Mouse (Mus musculus): Measurements from ENCODE around the gene Dqx1. TPM values are rescaled to one million over a fixed set of nuclear protein-coding genes. Genes with fewer than 3 reads are reported as not detected.

Gene Dqx1
- 3.1 and 4.0 TPM in 2 replicates for polyA plus RNA-seq (2015; fragmentation: Nextera tagmentation; extraction: Ambion mirVana)

DNA sequence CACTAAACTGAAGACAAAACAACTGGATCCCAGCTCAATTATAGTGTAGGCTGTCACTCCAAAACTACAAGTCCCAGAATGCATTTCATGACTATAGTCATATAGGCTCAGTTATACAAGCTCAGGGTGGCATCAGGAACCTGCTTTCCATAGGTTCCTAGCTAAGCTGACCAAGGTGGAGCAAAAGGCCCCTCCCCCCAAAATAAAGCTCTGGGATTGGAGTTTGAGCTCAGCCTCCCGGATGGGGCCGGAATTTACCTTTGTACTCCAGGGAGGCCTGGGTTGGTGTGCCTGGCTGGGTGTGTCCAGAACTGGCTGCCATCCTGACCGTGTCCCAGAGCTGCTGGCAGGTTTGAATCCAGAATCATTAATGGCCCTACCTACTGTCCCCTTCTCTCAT is at the start of gene Dqx1:
Gene Dqx1, plus strand, starts transcription at position 55 of the 400 bp plus-strand sequence.
- H3K4me3 ChIP-seq (replicated peaks): peak within 1 kb of the TSS; percentile 16; the same call in 1 of the 2 replicates
- H3K9me3 ChIP-seq (replicated peaks): no peaks in the 10 kb centered on the region
- H3K36me3 ChIP-seq: peaks cover 23% of the 10 kb centered on the region
- peaks cover 30% of the 10 kb centered on the region for H3K4me1 ChIP-seq
- H3K27ac ChIP-seq: no peak within 1 kb of the TSS; the same call in 1 of the 2 replicates
- peak within 1 kb of the TSS; percentile 14 for H3K4me2 ChIP-seq
- no peak for ATAC-seq (replicated peaks; ENCODE audit: low FRiP score)
- H3K9ac ChIP-seq: no peak within 1 kb of the TSS
- H3K27me3 ChIP-seq: peaks cover 22% of the 10 kb centered on the region
- WGBS: 40% methylated on average over 3 of the region's 3 CpGs

GRCm38 (mm10) chr6:83008659-83009058 is 49.0 kb upstream of the Dqx1 start:
- Histone ChIP-seq H3K4me1 (peaks cover 17% of the 10 kb centered on the region), H3K9ac (no peak overlapping the region), H3K4me2 (no peak overlapping the region), H3K27ac (no peak overlapping the region), H3K27me3 (no peaks in the 10 kb centered on the region), H3K4me3 (replicated peaks) (no peak overlapping the region), H3K36me3 (no peaks in the 10 kb centered on the region), H3K9me3 (replicated peaks) (no peaks in the 10 kb centered on the region)
- 48% methylated on average over 3 of the region's 3 CpGs for WGBS
- no peak for ATAC-seq (replicated peaks; ENCODE audit: low FRiP score)

DNA sequence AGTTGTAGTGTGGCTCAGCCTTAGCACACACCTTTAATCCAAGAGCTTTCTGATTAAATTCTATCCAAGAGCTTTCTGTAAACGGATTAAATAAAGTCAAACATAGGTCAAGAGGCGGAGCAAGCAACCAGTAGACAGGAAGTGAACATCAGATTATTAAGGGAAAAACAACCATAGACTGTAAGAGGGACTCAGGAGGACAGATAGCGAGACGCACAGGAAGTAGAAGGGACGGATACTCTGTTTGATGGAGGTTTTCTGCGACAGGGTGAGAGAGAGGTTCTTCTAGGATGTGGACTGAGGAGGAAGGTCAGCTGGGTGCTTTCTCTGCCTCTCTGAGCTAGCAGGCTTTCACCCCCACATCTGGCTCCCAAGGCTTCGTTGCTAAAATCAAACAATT is 47.6 kb upstream of the Dqx1 start:
- peaks cover 13% of the 10 kb centered on the region for H3K4me1 ChIP-seq
- no peak overlapping the region for H3K27ac ChIP-seq
- 53% methylated on average over 7 of the region's 7 CpGs for WGBS
- no peak for ATAC-seq (replicated peaks; ENCODE audit: low FRiP score)
- H3K27me3 ChIP-seq: no peaks in the 10 kb centered on the region
- H3K9ac ChIP-seq: no peak overlapping the region
- no peak overlapping the region for H3K4me3 ChIP-seq (replicated peaks)
- H3K9me3 ChIP-seq (replicated peaks): no peaks in the 10 kb centered on the region
- H3K4me2 ChIP-seq: no peak overlapping the region
- no peaks in the 10 kb centered on the region for H3K36me3 ChIP-seq

DNA sequence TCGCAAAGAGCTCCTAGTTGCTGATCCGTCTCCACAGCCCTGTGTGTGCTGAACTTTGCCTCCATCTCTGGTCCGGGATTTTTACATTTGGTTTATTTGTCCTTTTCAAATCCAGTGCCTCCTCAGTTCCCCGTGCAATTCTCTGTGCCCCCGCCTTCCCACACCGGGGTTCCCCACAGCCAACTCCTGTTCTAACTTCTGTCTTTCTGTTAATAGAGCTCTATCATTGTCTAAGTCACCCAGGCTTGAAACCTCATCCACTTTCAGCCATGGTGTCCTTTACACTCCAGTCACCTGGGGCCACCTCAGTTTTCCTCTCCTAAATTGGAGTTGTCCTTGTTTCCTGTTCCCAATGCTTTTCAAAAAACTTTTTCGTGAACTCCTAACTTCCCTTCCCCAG is 46.4 kb upstream of the Dqx1 start:
- ATAC-seq (replicated peaks; ENCODE audit: low FRiP score): no peak
- Histone ChIP-seq H3K4me2 (no peak overlapping the region), H3K9ac (no peak overlapping the region), H3K27me3 (no peaks in the 10 kb centered on the region), H3K27ac (no peak overlapping the region), H3K9me3 (replicated peaks) (no peaks in the 10 kb centered on the region), H3K36me3 (no peaks in the 10 kb centered on the region), H3K4me1 (peaks cover 8% of the 10 kb centered on the region), H3K4me3 (replicated peaks) (no peak overlapping the region)
- WGBS: 82% methylated on average over 7 of the region's 7 CpGs

DNA sequence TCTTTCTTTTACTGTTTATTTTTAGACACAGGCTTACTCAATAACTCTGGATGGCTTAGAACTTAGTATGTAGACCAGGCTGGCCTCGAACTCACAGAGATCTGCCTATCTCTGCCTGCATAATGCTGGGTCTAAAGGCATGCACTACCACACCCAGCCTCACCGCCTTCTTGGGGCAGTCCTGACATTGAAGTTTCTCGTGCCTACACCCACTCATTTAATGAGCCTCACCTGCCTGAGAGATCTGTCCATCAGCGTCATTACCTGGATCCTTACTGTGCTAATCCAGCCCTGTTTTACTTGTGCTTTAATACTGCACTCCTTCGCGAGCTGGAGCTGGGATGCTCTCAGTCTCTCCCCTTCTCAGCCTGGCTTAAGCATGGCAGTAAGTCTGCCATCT is 45.9 kb upstream of the Dqx1 start:
- Histone ChIP-seq H3K27me3 (no peaks in the 10 kb centered on the region), H3K36me3 (no peaks in the 10 kb centered on the region), H3K27ac (no peak overlapping the region), H3K4me3 (replicated peaks) (no peak overlapping the region), H3K9me3 (replicated peaks) (no peaks in the 10 kb centered on the region), H3K4me2 (no peak overlapping the region), H3K4me1 (peaks cover 8% of the 10 kb centered on the region), H3K9ac (no peak overlapping the region)
- 78% methylated on average over 6 of the region's 6 CpGs for WGBS
- ATAC-seq (replicated peaks; ENCODE audit: low FRiP score): no peak

- Histone ChIP-seq H3K4me2 (no peak overlapping the region), H3K27me3 (no peaks in the 10 kb centered on the region), H3K4me1 (peaks cover 8% of the 10 kb centered on the region), H3K27ac (0 out of 2 replicates have a peak overlapping the region, but pooled peaks have one; percentile 35), H3K4me3 (replicated peaks) (no peak overlapping the region), H3K36me3 (no peaks in the 10 kb centered on the region), H3K9me3 (replicated peaks) (no peaks in the 10 kb centered on the region), H3K9ac (no peak overlapping the region)
- 57% methylated on average over 5 of the region's 5 CpGs for WGBS
- no peak for ATAC-seq (replicated peaks; ENCODE audit: low FRiP score)
These were observed 44.2 kb upstream of the Dqx1 start for GRCm38 (mm10) chr6:83013444-83013843.

DNA sequence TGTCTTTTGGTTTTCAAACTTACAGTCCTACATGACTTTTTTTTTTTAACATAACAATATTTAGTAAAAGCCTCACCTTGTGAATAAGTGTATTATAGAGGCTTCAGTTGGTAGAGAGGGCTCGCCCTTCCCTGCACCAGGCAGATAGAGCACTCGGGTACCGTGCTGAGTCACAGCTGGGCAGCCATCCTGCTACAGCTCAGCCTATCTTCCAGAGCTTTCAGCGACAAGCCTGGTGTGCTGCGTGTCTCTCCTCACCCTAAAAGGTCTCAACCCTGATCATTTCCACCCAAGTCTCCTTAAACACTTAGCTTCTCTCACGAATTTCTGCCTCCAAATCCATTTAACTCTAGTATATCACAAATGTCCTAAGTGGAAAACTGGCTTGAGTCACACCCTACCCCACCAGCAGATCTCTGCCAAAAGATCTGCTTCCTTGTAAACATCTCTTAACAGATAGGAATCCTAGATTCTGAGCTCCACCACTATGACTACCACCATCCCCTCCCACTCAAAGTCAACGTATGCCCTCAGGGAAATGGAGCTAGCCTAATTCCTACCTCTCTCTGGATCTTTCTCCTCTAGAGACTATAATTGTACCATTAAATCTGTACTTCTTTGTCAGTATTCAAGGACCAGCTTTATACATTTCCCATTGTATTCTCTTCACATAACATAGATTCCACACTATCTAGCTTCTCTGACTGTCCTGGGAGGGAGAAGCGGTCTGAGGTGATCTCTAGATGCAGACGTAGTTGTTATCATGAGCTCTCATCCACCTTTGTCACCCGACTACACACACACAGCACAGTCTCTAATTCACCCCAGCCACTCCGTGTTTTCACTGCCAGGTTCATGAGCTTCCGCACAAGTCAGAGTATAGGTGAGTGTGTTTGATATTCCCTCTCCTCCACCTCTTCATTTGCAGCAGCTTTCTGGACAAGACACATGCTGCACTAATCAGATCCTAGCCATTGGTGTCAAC is 42.9 kb upstream of the Dqx1 start:
- Histone ChIP-seq H3K4me3 (replicated peaks) (no peak overlapping the region), H3K27ac (0 out of 2 replicates have a peak overlapping the region, but pooled peaks have one; percentile 19), H3K4me1 (peaks cover 8% of the 10 kb centered on the region), H3K9ac (no peak overlapping the region), H3K27me3 (no peaks in the 10 kb centered on the region), H3K36me3 (no peaks in the 10 kb centered on the region), H3K4me2 (no peak overlapping the region), H3K9me3 (replicated peaks) (no peaks in the 10 kb centered on the region)
- ATAC-seq (replicated peaks; ENCODE audit: low FRiP score): peak; percentile 82; the same call in 1 of the 2 replicates
- 75% methylated on average over 12 of the region's 12 CpGs for WGBS

DNA sequence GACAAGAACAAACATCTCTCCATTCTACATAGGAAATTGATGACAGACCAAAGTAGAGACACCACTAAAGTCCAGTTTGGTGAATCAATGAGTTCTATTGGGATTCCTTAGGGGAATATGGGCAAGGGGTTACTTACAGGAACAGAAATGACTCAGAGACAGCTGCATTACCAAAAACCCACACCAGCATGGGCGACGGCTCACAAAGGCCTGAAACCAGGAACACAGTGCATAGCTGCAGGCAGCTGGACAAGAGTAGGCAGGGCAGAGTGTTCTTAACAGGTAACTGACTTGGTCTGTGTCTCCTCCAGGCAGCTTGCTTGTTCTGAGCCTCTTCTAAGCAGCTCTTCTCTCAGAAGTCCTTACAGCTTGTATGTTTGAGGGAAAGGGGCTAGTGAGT is 41.9 kb upstream of the Dqx1 start:
- WGBS: 82% methylated on average over 2 of the region's 2 CpGs
- no peaks in the 10 kb centered on the region for H3K27me3 ChIP-seq
- no peaks in the 10 kb centered on the region for H3K36me3 ChIP-seq
- no peak overlapping the region for H3K4me3 ChIP-seq (replicated peaks)
- no peak for ATAC-seq (replicated peaks; ENCODE audit: low FRiP score)
- H3K27ac ChIP-seq: no peak overlapping the region
- no peak overlapping the region for H3K9ac ChIP-seq
- H3K4me1 ChIP-seq: no peaks in the 10 kb centered on the region
- no peak overlapping the region for H3K4me2 ChIP-seq
- no peaks in the 10 kb centered on the region for H3K9me3 ChIP-seq (replicated peaks)

- no peaks in the 10 kb centered on the region for H3K27me3 ChIP-seq
- WGBS: 52% methylated on average over 3 of the region's 3 CpGs
- ATAC-seq (replicated peaks; ENCODE audit: low FRiP score): no peak
- H3K9me3 ChIP-seq (replicated peaks): no peaks in the 10 kb centered on the region
- H3K4me1 ChIP-seq: no peaks in the 10 kb centered on the region
- H3K27ac ChIP-seq: no peak overlapping the region
- H3K4me3 ChIP-seq (replicated peaks): no peak overlapping the region
- no peaks in the 10 kb centered on the region for H3K36me3 ChIP-seq
- H3K4me2 ChIP-seq: no peak overlapping the region
- no peak overlapping the region for H3K9ac ChIP-seq
These were observed 40.5 kb upstream of the Dqx1 start for GRCm38 (mm10) chr6:83017190-83017589.

DNA sequence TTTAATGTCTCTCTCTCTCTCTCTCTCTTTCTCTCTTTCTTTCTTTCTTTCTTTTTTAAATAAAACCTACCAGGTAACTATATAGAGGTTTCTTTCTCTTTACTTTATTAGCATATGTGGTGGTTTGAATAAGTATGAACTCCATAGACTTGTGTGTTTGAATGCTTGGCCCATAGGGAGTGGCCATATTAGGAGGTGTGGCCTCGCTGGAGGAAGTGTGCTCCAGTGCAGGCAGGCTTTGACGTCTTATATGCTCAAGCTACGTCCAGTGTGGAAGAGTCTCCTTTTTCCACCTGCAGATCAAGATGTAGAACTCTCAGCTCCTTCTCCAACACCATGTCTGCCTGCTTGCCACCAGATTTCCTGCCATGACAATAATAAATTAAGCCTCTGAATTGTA is 38.6 kb upstream of the Dqx1 start:
- H3K4me2 ChIP-seq: no peak overlapping the region
- WGBS: 71% methylated on average over 3 of the region's 3 CpGs
- H3K4me3 ChIP-seq (replicated peaks): no peak overlapping the region
- no peak for ATAC-seq (replicated peaks; ENCODE audit: low FRiP score)
- H3K4me1 ChIP-seq: no peaks in the 10 kb centered on the region
- H3K9me3 ChIP-seq (replicated peaks): no peaks in the 10 kb centered on the region
- no peak overlapping the region for H3K27ac ChIP-seq
- no peaks in the 10 kb centered on the region for H3K27me3 ChIP-seq
- no peaks in the 10 kb centered on the region for H3K36me3 ChIP-seq
- H3K9ac ChIP-seq: no peak overlapping the region

DNA sequence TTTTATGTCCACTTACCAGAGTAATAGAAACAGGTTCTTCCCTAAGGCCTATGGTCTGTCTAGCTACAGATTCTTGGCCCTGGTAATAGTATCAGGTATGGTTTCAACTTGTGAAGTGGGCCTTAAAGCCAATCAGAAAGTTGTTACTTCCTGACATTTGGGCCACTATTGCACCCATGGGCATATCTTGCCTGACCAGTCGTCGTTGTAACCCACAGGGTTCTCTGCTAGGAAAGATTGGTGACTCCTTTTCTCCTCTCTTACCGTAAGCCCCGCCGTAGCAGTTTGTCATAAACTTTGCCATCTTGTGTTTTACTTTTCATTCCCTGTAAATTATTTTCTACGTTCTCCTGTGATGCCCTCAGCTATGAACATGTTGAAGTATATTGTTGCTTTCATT is 37.5 kb upstream of the Dqx1 start:
- no peak overlapping the region for H3K4me3 ChIP-seq (replicated peaks)
- WGBS: 85% methylated on average over 6 of the region's 6 CpGs

DNA sequence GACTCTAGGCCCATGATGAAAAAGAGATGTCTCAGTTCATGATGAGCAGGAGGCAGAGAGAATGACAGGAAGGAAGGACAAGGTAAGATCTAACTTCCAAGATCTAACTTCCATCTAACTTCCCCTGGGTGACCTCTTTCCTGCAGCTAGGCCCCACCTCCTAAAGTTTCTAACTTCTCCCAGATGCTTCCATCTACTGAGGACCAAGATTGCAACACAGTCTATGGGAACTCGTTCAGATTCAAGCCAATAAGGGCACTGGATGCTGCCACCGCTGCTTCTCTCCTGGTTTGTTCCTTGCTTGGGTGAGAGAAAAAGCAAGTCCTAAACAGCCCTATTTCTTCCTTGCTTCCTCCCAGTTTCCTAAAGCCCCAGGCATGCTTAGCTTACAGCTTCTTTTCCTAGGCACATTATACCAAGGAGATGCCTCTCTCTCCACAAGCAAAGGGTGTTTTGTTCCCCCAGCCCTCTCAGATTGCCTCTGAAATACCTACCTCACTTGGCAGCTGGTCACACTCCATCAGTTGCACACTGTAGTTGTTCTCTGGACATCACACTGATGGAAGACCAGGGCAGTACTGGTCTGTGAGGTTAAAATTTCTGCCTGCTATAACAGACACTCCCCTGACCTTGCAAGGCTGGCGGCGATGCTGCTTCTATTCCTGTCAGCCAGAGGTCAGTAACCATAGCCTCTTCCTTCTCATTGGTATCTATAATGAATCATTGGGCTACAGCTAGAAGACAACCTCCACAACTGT is 36.6 kb upstream of the Dqx1 start:
- H3K9ac ChIP-seq: no peak overlapping the region
- no peak overlapping the region for H3K4me2 ChIP-seq
- no peaks in the 10 kb centered on the region for H3K36me3 ChIP-seq
- no peak overlapping the region for H3K4me3 ChIP-seq (replicated peaks)
- H3K27me3 ChIP-seq: no peaks in the 10 kb centered on the region
- 48% methylated on average over 4 of the region's 4 CpGs for WGBS
- peak; percentile 53; the same call in 1 of the 2 replicates for ATAC-seq (replicated peaks; ENCODE audit: low FRiP score)
- H3K27ac ChIP-seq: no peak overlapping the region
- H3K4me1 ChIP-seq: no peaks in the 10 kb centered on the region
- H3K9me3 ChIP-seq (replicated peaks): no peaks in the 10 kb centered on the region

More for the DNA sequence above, 37.5 kb upstream of the Dqx1 start:
- ATAC-seq (replicated peaks; ENCODE audit: low FRiP score): no peak
- Histone ChIP-seq H3K9me3 (replicated peaks) (no peaks in the 10 kb centered on the region), H3K27me3 (no peaks in the 10 kb centered on the region), H3K36me3 (no peaks in the 10 kb centered on the region), H3K9ac (no peak overlapping the region), H3K27ac (no peak overlapping the region), H3K4me1 (no peaks in the 10 kb centered on the region), H3K4me2 (no peak overlapping the region)

All from kidney, embryonic 15.5 days (tissue).